Mouse (Mus musculus) gastrocnemius, postnatal 14 days (tissue): ENCODE measurements around the gene Tent4b. TPM values are rescaled to one million over a fixed set of nuclear protein-coding genes. Genes with fewer than 3 reads are reported as not detected.

Experiments used
- DNase-seq: peaks from one replicate; pipeline ENCODE4 v3.0.0; 2021; ENCODE audit warnings: mixed read lengths
- intact Hi-C: fragments of 180-260 bp; cut with DNase I; formaldehyde crosslinking; loops from one replicate; pipeline ENCODE4 v1.15.1; 2025; ENCODE audit warnings: low total_unique reads
- total RNA-seq, 2 experiments: library from RNA; stranded (reverse); gene quantifications; 2 replicates each; pipeline ENCODE4 v1.2.3; 2021

The Tent4b gene
- total RNA-seq, 2 experiments from 2014 or later, result 10.1 to 11.2 TPM

DNA sequence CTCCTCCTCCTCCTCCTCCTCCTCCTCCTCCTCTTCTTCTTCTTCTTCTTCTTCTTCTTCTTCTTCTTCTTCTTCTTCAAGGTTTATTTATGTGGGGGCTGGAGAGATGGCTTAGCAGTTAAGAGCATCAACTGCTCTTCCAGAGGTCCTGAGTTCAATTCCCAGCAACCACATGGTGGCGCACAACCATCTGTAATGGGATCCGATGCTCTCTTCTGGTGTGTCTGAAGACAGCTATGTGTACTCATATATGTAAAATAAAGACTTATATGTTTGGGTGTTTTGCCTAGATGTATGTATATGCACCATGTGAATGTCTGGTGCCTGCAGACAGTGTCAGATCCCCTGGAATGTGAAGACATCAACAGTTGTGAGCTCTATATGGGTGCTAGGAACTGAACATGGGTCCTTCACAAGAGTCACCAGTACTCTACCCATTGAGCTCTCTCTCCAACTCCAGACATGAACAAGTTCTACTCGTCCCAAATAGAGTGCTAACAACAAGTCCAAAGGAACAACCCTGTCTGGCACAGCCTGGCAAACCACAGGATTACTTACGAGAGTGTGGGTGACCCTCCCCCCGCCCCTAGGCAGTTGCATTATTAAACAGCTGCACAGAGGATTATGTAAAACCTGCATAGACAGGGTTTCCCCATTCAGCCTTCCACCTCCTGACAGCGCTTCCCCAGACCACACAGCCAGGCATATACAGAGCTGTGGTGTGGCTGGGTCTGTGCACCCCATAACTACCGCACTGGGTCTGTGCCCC lies 70.3 kb downstream of the Tent4b start:
- intact Hi-C loops, result loop anchor here (5.0 to 10.0 kb wide), 2 partner anchors 88 to 356 kb away; no protein-coding TSS in a partner anchor
- DNase-seq, result no peak

DNA sequence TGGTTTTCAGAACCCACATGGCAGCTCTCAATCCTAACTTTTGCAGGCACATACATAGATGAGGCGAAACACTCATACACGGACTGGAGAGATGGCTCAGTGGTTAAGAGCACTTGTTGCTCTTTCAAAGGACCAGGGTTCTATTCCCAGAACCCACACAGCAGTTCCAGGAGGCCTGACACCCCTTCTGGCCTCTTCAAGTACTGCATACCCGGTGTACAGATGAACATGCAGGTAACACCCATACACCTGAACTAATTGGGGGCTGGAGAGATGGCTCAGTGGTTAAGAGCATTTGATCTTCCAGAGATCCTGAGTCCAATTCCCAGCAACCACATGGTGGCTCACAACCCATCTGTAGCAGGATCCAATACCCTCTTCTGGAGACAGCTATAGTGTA lies 71.1 kb downstream of the Tent4b start:
- DNase-seq, result no peak
- intact Hi-C loops, result loop anchor here (5.0 kb wide), 1 partner anchor 37 kb away; no protein-coding TSS in a partner anchor

DNA sequence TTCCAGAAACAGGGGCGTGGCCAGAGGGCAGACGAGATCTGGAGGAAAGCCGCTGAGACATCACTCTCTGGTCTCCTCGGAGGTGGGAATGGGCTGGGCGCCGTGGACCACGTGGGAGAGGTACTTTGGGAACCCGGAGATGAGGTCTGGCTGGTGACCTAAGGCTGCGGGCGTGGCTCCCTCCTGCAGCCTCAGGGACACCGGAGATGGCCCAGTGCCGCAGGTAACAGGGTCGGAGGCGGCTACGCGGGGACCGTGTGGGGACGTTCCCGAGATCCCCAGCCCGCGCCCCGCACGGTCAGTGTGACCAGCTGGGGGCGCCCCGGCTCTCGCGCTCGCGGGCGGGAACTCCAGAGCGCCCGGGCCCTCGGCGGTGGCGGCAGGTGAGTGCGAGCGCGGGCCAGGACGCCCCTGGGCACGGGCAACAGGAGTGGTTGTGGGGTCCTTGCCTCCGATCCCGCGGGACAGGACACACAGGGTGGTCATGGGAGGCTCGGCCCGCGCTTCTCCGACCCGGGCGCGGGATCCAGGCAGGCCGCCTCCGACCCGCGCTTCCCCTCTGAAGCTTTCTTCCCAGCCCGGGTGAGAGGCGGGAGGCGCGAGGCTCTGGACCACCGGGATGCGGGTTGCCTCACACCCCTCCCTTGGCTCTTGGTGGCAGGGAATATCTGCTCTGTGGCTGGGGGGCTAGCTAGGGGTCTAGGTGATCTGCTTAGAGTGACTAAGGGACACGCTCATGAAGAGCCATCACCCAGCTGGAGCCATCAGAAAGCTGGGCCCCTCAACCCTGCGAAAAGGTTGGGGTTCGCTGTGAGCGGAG lies 73.4 kb downstream of the Tent4b start, which contains the start of gene Adcy7:
Gene Adcy7, plus strand, starts transcription at position 173 of the 820 bp plus-strand sequence.
- intact Hi-C loops, result loop anchor here (5.0 kb wide), 1 partner anchor 35 kb away; no protein-coding TSS in a partner anchor
- peak; percentile 73 for DNase-seq

DNA sequence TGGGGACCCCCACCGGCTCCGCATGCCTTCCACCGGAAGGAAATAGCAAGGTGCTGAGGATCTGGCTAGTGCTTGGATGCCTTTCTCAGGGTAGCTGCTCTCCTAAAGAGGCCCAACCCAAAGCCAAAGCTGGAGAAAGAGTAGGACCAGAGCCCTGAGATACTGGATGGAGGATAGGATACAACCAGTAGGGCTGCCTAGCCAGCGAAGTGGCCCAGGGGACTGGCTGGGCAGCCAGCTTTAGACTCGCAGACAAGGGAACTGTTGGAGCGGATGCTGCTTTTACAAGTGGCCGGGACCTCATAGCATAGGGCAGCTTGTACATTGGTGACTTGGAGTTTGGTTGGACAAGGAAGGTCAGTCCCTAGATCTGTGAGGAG lies 74.0 kb downstream of the Tent4b start:
- intact Hi-C loops, result loop anchor here (5.0 kb wide), 1 partner anchor 34 kb away; no protein-coding TSS in a partner anchor
- DNase-seq, result peak; percentile 29

DNA sequence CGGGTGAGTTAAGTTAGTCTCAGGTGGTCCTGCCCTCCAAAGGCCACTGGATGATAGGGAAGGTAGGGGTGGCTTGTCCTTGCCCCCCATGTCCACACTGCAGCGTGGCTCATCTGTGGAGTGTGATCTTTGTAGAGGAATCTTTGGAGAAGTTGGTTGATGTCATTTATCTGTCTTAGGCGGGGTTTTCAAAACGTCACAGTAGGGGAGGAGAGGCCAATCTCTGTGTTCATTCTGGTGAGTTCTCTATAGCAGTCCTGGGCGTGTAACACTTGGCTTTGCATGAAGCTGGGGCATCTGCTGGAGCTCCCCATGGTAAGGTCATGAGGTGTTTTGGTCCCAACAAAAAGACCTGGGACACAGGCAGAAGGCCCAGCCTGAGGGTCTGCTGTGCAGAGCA lies 75.1 kb downstream of the Tent4b start:
- no peak for DNase-seq
- intact Hi-C loops, result loop anchor here (5.0 kb wide), 1 partner anchor 33 kb away; no protein-coding TSS in a partner anchor

DNA sequence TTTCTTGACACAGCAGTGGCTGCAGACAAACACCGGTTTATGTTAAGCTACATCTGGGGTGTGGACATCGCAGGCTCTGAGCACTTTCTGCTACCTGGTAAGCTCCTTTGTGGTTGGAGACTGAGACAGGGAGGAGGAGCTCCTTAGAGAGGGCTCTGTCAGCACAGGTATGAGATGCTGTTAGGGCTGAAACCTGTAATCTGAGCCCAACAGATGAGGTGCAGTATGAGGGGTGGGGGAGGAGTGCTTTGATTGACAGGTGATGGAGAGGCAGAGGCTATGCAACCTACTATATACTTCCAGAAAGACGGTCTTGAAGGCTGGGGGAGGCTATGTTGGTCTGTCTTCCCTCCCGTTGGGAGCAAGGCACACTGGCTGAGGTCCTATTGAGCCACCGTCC lies 80.2 kb downstream of the Tent4b start:
- DNase-seq, result no peak
- intact Hi-C loops, result no loop called here

DNA sequence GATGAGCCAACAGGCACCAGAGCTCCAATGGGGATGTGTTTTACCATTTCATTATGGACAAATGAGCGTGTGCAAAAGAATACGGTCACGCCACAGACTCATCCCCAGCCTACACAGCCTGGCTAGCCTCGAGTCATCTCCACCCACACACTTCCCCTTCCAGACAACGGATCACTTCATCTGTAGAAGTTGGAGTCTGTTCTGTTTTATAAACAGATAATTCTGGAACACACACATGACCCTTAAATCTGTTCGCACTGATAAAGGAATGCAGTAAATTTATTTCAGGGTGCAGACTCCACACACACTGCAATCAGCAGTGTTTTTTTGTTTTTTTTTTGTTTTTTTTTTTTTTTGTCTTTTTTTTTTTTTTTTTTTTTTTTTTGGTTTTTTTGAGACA lies 80.7 kb downstream of the Tent4b start:
- intact Hi-C loops, result no loop called here
- DNase-seq, result peak; percentile 24

DNA sequence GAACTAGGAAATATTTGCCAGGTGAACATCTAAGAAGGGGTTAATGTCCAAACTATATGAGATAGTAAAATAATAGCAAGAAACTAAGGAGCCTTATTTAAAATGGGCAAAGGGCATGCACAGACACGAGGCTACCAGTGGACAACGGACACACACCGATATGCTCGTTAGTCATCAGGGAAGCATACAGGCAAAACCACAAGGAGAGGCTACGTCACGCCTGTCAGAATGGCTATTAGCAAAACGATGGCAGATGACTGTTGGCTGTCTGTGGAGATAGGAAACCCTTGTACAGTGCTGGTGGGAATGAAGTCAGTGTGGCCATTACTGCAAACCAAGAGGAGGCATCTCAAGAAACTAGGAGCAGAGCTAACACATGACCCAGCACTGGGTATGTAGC lies 81.9 kb downstream of the Tent4b start:
- no peak for DNase-seq
- intact Hi-C loops, result no loop called here

DNA sequence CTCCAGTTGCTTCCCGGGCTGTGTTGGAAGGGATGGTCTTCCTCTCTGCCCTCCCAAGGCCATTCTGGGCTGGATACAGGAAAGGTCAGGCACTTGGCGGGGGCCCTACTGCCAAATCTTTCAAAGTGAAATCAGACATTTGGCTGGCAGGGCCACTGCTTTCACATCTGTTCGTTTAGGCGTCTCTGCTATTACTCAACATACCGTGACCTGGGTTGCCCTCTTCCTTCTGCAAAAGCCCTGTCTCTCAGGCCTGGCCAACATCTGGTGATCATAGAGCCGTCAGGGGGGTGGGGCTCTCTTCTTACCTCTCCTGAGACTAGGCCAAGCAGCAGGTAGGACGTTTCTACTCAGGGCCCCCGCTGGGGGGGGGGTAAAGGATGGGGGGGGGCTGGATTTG lies 83.7 kb downstream of the Tent4b start:
- intact Hi-C loops, result no loop called here
- DNase-seq, result peak; percentile 87

DNA sequence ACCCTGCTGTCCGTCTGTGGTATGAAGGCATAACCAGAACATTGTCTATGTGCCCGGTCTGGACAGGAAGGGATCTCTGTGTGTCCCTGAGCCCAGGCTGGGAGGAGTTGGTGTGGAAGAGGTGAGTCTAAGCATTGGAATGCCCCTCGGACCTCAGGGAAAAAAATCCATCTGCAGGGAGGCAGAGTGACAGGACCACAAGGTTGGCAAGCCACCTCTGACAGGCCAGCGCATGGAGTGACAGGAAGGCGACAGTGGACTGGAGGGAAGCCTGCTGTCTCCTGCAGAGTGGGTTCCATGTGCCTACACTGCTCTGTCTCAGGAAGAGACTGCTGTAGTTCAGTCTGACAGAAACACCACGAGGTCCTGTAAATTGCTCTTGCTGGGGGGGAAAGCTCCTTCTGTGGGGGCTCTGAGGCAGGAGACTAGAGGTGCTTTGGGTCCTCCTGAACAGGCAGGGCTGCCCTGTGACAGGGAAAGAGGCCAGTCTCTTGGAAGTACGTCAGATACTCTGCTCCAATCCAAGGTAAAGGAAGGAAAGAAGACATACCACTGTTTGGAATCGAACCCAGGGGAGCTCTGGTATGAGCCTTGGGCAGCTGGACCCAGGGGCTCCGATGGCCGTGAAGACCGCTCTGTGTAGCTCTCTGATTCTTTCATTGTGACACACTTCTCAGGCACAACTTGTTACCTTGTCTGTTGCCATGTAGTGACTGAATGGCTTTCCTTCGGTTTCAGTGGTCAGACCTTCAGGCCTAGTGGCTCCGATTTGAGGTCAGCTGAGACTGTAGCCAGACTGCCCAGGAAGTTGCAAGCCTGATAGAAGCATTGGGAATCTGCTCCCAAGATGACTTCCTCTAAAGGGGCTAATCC lies 84.5 kb downstream of the Tent4b start:
- DNase-seq, result peak; percentile 42
- intact Hi-C loops, result no loop called here

DNA sequence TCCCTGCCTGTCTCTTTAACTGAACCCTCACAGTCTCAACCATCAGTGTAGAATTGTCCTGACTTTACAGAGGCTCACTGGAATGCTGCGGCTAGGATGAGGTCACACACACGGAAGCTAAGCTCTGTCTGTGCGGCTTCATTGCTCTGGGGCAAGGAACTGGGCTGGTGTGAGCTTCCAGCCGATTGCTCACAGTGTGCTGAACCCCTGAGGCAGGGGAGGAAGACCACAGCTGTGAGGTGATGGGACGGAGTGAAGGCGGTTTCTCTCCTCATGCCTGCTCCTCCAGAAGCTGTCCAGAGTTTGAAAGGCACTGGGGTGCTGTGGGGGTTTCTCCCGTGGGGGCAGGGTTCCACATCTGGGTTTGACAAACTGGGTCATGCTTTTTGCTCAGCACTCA lies 85.7 kb downstream of the Tent4b start:
- peak; percentile 57 for DNase-seq
- intact Hi-C loops, result no loop called here

DNA sequence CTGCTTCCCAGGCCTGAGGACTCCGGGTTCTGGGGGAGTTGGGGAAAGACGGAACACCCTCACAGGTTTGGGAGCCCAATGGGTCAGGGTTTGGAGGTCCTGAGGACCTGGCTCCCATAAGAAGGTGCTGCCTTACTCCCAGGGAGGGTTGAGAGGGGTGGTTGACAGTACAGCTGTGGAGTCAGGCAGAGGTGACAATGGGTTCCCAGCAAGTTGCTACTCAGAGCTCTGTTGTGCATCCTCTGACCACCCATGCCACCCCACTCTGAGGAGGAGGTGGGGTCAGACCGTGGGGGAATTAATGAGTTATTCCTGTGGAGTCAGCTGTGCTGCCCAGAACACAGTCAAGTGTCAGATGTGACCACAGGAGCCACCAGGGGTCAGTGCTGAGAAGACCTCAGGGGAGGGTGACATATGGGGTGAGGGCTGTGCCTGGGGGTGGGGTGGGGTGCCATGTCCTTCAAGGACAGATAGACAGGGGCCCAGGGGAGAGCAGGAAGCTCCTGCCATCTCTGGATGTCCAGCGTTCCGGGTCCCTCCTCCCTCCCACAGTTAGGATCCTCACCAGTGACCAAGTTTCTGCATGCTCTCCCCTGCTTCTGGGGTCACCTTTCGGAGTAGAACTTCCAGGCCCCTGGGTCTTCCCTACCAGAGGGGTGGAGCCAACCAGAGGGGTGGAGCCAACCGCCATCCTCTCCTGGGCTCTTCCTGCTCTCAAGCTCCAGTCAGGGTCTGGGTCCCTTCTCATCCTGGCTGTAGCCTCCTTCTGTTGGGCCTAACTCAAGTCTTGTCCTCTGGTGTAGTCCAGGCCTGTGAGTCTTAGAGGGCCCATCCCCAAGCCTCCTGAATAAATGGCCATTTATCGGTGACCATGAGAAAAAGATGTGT lies 86.7 kb downstream of the Tent4b start:
- DNase-seq, result peak; percentile 44
- intact Hi-C loops, result no loop called here

DNA sequence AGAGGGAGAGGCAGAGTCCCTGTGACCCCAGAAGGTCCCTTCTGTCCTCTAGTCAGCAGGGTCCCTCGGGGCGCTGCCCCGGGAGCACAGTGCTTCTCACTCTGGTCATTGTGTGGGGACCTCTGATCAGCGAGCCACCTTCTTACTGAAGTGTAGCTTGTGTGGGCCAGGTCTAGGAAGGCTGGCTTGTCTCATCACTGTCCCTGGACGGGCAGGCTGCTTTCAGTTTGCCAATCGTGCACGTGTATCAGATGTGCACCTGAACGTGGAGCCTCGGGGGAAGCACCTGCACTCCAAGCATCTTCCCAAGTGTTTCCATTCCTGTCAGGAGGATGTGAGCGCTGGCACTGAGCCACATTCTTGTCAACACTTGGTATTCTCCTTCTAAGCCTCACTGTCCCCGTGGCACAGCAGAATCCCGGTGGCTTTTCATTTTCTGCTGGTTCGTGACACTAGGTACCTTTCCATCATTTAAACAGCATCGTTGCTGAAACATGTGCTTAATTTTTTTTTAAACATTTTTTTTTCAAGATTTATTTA lies 87.5 kb downstream of the Tent4b start:
- DNase-seq, result peak; percentile 37
- intact Hi-C loops, result no loop called here

DNA sequence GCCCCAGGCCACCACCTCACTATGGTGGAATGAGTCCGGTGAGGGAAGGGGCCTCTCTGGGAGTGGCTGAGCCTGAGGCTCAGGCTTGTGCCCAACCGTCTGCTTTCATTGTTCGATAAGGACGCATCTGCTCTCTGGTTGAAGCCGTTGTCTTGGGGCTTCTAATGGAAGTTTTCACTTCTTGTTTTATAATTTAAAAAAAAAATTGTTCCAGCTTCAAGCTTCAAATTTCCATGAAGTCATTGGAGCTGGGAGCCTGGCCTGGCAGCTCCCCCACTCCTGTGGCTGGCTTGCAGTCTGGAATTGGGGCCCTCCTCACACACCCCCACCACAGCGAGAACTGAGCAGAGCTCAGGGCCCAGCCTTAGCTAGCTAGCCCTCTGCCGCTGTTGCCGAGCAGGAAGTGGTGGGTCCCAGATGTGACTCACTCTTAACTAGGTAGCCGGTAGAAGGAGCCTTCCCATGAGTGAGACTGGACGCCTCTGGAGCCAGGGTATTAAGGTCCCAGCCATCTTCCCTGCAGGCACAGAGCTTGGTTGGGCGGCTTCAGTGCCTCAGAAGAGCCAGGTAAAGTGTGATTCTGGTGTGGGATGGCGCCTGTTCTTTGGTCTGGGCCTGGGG lies 89.7 kb downstream of the Tent4b start:
- DNase-seq, result peak; percentile 76
- intact Hi-C loops, result no loop called here

DNA sequence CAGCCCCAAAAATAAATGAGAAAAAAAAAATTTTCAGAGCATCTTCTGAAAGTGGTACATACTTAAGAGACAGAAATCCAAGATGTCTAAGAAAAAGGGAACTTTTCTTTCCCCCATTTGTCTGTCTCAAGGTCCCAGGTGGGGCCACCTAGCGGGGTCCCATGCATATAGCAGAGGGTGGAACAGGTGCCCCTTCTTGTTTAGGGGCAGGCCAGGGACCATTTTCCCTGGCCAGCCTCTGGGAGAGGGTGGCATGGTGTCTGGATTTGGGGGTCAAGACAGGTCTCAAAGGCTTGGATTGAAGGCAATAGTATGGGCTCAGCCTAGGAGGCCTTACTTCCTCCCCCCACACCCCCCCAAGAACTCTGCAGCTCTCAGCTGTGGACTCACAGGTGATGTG lies 90.9 kb downstream of the Tent4b start:
- DNase-seq, result no peak
- intact Hi-C loops, result no loop called here

DNA sequence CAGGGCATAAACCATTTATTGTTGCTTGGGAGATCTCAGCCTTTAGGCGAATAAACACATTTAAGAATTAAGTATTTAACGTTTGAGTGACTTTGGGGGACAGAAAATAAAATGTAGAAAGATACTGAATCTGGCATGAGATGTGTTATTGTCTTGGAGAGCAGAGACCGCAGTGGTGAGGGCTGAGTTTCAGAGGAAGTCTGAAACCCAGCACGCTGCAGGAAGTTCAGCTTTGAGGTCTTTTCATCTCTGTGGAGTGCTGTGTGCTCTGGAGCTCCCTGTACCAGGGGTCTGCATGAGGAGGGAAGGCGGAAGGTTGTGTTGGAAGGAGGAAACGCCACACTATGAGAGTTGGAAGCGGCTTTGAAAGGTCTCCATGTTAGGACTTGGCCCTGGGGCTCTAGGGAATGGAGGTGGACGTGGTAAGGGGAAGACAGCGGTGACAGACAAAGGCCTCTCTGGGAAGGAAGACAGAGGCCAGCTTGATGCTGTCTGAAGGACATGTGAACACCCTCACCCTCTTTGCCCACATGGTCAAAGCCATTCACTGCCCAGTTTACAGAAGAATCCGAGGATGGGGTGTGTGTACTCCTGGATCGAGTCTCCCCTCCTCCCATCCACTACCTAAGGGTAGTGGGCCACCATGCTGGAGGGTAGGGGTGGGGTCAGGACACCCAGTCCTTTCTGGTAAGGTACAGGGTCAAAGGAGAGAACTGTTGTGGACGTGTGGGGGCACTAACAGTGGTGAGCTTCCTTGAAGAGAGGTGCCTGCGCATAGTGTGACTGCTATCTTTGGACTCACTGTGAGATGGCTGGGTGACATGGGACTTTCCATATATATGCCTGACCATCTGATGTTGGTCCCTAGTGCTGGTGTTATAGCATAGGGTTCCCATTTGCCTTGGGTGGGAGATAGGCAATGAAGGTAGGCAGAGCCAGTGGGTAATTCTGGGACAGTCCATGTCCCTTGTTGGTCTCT lies 91.6 kb downstream of the Tent4b start:
- intact Hi-C loops, result no loop called here
- DNase-seq, result no peak

DNA sequence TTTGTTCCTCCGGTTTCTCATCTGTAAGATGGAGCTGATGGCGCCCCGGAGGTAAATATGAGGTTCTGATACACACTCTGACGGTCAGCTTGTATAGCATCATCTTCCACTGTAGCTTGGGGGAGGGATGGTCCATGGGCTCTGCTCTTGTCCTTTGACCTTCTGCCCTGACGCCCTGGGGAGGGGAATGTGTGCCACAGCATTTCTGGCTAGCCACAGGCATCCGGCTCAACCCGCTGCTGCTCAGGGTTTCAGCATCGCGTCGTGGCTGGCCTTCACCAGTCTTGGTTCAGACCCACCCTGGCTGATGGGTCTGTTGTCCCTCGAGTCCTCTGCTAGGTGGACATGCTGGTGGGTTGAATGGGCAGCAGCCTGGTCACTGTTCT lies 92.3 kb downstream of the Tent4b start:
- intact Hi-C loops, result no loop called here

More for the DNA sequence above, 92.3 kb downstream of the Tent4b start:
- DNase-seq, result no peak
